Mouse (Mus musculus): ENCODE results near the gene Mier3.
"Not testable (repeated sequence)": the region's sequence is repeated elsewhere in the genome, so short reads cannot be mapped to it uniquely, and the experiment has no call there.

The Mier3 gene

GRCm38 (mm10) chr13:111687285-111687781 lies 6.6 kb downstream of the Mier3 start:
- DNase-seq (ENCODE audit: extremely low read depth, insufficient read length, low spot score), result peak; percentile 83

GRCm38 (mm10) chr13:111703396-111703795 lies 22.6 kb downstream of the Mier3 start:
- no peak for DNase-seq (ENCODE audit: extremely low read depth, insufficient read length, low spot score)

- not testable (repeated sequence) for DNase-seq (ENCODE audit: extremely low read depth, insufficient read length, low spot score)
Measured at GRCm38 (mm10) chr13:111703952-111704351, 23.2 kb downstream of the Mier3 start.

- no peak for DNase-seq (ENCODE audit: extremely low read depth, insufficient read length, low spot score)
Measured at GRCm38 (mm10) chr13:111710531-111710930, 29.8 kb downstream of the Mier3 start.

GRCm38 (mm10) chr13:111719726-111720125 lies 38.9 kb downstream of the Mier3 start:
- no peak for DNase-seq (ENCODE audit: extremely low read depth, insufficient read length, low spot score)

- no peak for DNase-seq (ENCODE audit: extremely low read depth, insufficient read length, low spot score)
Measured at GRCm38 (mm10) chr13:111724811-111725164, 44.0 kb downstream of the Mier3 start.

GRCm38 (mm10) chr13:111725165-111726077 lies 44.6 kb downstream of the Mier3 start:
- peak; percentile 99 for DNase-seq (ENCODE audit: extremely low read depth, insufficient read length, low spot score)

- DNase-seq (ENCODE audit: extremely low read depth, insufficient read length, low spot score), result no peak
Measured at GRCm38 (mm10) chr13:111726898-111727297, 46.1 kb downstream of the Mier3 start.

GRCm38 (mm10) chr13:111741204-111741990 lies 60.6 kb downstream of the Mier3 start:
- no peak for DNase-seq (ENCODE audit: extremely low read depth, insufficient read length, low spot score)

GRCm38 (mm10) chr13:111741991-111742615 lies 61.3 kb downstream of the Mier3 start:
- DNase-seq (ENCODE audit: extremely low read depth, insufficient read length, low spot score), result no peak

- no peak for DNase-seq (ENCODE audit: extremely low read depth, insufficient read length, low spot score)
Measured at GRCm38 (mm10) chr13:111744233-111745000, 63.6 kb downstream of the Mier3 start.

- no peak for DNase-seq (ENCODE audit: extremely low read depth, insufficient read length, low spot score)
Measured at GRCm38 (mm10) chr13:111745216-111745615, 64.4 kb downstream of the Mier3 start.

GRCm38 (mm10) chr13:111746831-111747230 lies 66.1 kb downstream of the Mier3 start:
- no peak for DNase-seq (ENCODE audit: extremely low read depth, insufficient read length, low spot score)

- DNase-seq (ENCODE audit: extremely low read depth, insufficient read length, low spot score), result no peak
Measured at GRCm38 (mm10) chr13:111748301-111749062, 67.7 kb downstream of the Mier3 start.

GRCm38 (mm10) chr13:111753321-111753720 lies 72.5 kb downstream of the Mier3 start:
- no peak for DNase-seq (ENCODE audit: extremely low read depth, insufficient read length, low spot score)

- DNase-seq (ENCODE audit: extremely low read depth, insufficient read length, low spot score), result no peak
Measured at GRCm38 (mm10) chr13:111755377-111755776, 74.6 kb downstream of the Mier3 start.

GRCm38 (mm10) chr13:111755937-111756336 lies 75.2 kb downstream of the Mier3 start:
- DNase-seq (ENCODE audit: extremely low read depth, insufficient read length, low spot score), result no peak

GRCm38 (mm10) chr13:111756986-111757385 lies 76.2 kb downstream of the Mier3 start:
- DNase-seq (ENCODE audit: extremely low read depth, insufficient read length, low spot score), result no peak

GRCm38 (mm10) chr13:111762526-111762925 lies 81.7 kb downstream of the Mier3 start:
- no peak for DNase-seq (ENCODE audit: extremely low read depth, insufficient read length, low spot score)
